Mouse (Mus musculus): ENCODE results near the gene Ppp3ca. TPM values are rescaled to one million over a fixed set of nuclear protein-coding genes. Genes with fewer than 3 reads are reported as not detected.

The Ppp3ca gene
- polyA plus RNA-seq, 1 experiment from 2014 or later, result 153 TPM

GRCm38 (mm10) chr3:136830687-136831220 lies 160.8 kb downstream of the Ppp3ca start:
- Histone ChIP-seq H3K36me3 (no peaks in the 10 kb centered on the region), H3K9ac (replicated peaks) (no peak overlapping the region), H3K4me3 (no peak overlapping the region), H3K27ac (replicated peaks) (no peak overlapping the region), H3K4me1 (peaks cover 52% of the 10 kb centered on the region), H3K9me3 (no peaks in the 10 kb centered on the region), H3K27me3 (no peaks in the 10 kb centered on the region), H3K4me2 (replicated peaks) (no peak overlapping the region)
- 69% methylated on average over 12 of the region's 12 CpGs for WGBS
- ATAC-seq (replicated peaks), result no peak

DNA sequence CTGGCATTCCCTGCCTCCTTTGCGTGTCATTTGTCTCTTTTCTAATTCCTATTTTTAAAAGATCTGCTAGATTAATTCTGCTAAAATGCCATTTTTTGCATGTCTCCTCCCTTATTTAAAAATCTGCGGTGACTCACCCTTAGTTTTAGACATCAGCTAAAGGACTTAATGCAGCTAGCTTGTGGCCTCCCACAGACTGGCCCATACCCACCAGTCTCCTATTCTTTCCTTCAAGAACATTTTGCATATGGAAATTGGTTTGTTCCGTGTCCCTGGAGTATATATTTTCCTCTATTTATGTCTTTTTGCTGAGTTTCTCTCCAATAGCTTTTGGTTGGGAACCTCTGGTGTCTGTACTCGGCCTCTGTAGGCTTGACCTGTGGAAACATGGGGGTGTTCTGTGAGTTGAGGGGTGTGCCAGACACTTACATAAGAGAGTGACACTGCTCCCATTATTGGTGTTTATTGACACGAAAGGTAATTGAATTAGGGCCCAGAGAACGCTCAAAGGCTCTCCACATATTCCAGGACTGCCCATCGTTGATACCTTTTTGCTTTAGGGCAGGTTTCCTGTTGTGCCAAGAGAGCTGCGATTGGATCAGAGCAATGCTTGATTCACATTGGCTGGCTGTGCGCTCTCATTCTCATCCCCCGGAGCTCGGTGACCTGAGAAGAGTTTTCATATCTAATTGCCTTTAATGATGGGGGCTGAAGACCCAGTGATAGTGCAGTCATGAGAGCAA lies 163.2 kb downstream of the Ppp3ca start:
- Histone ChIP-seq H3K9me3 (no peaks in the 10 kb centered on the region), H3K27me3 (no peaks in the 10 kb centered on the region), H3K9ac (replicated peaks) (no peak overlapping the region), H3K4me3 (no peak overlapping the region), H3K4me2 (replicated peaks) (peak overlapping the region; percentile 15), H3K4me1 (peaks cover 54% of the 10 kb centered on the region), H3K36me3 (no peaks in the 10 kb centered on the region), H3K27ac (replicated peaks) (no peak overlapping the region)
- ATAC-seq (replicated peaks), result 0 out of 2 replicates have a peak, but pooled peaks have one; percentile 6
- WGBS, result 24% methylated on average over 11 of the region's 11 CpGs

- H3K27ac ChIP-seq (replicated peaks), result no peak overlapping the region
- no peak overlapping the region for H3K4me3 ChIP-seq
- no peaks in the 10 kb centered on the region for H3K36me3 ChIP-seq
- WGBS, result 12% methylated on average over 5 of the region's 5 CpGs
- no peaks in the 10 kb centered on the region for H3K9me3 ChIP-seq
- H3K4me1 ChIP-seq, result peaks cover 50% of the 10 kb centered on the region
- peak overlapping the region; percentile 15 for H3K4me2 ChIP-seq (replicated peaks)
- H3K27me3 ChIP-seq, result no peaks in the 10 kb centered on the region
- ATAC-seq (replicated peaks), result no peak
- no peak overlapping the region for H3K9ac ChIP-seq (replicated peaks)
These were observed 164.0 kb downstream of the Ppp3ca start for GRCm38 (mm10) chr3:136833893-136834292.

DNA sequence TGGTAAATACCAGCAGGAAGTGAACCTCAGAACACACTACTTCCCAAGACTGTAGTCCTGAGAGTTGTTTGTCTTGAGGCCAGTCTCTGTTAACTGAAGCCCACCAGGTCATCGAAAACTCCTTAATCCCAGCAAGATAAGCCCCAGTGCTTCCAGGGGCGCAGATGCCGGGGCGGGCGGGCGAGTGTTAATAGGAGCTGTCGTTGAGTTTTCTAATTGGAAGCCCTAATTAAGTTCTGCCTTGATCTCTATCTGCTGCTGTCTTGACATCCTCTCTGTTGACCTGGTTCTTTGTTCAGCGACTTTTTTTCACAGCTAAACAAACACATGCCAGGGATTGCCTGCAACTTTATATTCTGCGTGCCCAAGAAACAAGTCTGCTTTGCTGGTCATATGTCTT lies 165.9 kb downstream of the Ppp3ca start:
- Histone ChIP-seq H3K27ac (replicated peaks) (no peak overlapping the region), H3K27me3 (no peaks in the 10 kb centered on the region), H3K4me3 (no peak overlapping the region), H3K9me3 (no peaks in the 10 kb centered on the region), H3K9ac (replicated peaks) (no peak overlapping the region), H3K36me3 (no peaks in the 10 kb centered on the region), H3K4me2 (replicated peaks) (no peak overlapping the region), H3K4me1 (peaks cover 47% of the 10 kb centered on the region)
- ATAC-seq (replicated peaks), result 0 out of 2 replicates have a peak, but pooled peaks have one; percentile 44
- 5% methylated on average over 9 of the region's 9 CpGs for WGBS

DNA sequence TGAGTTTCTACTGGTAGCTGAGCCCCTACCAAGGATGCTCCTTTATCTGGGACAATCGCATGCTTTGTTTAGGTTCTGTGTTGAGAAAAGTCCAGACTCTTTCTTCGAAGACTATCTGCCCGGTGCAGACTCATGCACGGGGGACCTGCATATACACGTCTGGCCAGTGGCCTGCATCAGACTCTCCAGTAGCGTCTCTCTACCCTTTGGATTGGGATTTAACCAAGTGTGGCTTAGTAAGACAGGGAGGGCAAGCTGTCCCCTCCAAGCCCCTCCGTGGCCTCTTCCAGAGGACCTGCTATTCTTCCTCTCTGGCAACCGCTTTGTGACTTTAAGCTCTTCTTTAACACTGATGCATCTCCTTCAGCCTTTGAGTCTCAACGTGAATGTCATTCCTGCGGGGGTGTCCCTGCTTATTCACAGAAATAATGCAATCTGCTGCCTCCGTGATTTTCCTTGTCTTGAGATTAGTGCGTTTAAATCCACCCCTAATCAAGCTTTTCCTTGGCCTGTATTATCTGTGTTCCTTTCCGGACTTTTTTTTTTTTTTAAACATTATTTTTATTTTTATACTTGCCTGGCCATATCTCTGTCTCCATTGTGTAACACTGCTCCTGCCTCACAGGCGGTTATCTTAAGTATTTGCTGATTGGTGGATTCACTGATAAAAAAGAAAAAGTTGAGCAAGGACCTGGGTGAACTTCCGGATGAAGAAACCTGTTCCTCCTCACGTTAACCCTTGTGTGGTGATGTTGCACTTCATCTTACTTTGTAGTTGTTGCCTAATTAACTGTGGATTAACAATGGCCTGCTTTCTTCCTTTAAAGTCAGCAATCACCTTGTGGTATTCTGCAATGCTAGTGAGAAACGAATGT lies 166.6 kb downstream of the Ppp3ca start:
- Histone ChIP-seq H3K36me3 (no peaks in the 10 kb centered on the region), H3K4me2 (replicated peaks) (no peak overlapping the region), H3K27ac (replicated peaks) (no peak overlapping the region), H3K4me1 (peaks cover 41% of the 10 kb centered on the region), H3K9me3 (no peaks in the 10 kb centered on the region), H3K9ac (replicated peaks) (no peak overlapping the region), H3K27me3 (no peaks in the 10 kb centered on the region), H3K4me3 (no peak overlapping the region)
- 17% methylated on average over 17 of the region's 17 CpGs for WGBS
- 0 out of 2 replicates have a peak, but pooled peaks have one; percentile 20 for ATAC-seq (replicated peaks)

DNA sequence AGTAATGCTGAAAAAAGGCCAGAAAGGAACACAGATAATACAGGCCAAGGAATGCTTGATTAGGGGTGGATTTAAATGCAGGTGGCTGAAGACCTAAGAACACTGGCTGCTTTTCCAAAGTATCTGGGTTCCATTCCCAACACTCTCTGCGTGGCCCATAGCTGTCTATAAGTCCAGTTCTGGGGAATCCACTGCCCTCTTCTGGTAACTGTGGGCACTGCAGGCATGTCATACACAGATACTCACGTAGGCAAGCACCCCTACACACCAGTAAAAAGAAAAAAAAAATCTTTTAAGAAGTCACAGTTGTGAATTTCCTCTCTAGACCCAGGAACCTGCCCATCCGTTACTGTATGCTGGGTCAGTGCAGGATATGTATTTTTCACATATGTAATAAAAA lies 167.7 kb downstream of the Ppp3ca start:
- no peaks in the 10 kb centered on the region for H3K27me3 ChIP-seq
- no peak overlapping the region for H3K27ac ChIP-seq (replicated peaks)
- no peak overlapping the region for H3K9ac ChIP-seq (replicated peaks)
- no peak overlapping the region for H3K4me2 ChIP-seq (replicated peaks)
- no peak for ATAC-seq (replicated peaks)
- no peaks in the 10 kb centered on the region for H3K9me3 ChIP-seq
- peaks cover 37% of the 10 kb centered on the region for H3K4me1 ChIP-seq
- H3K4me3 ChIP-seq, result no peak overlapping the region
- H3K36me3 ChIP-seq, result no peaks in the 10 kb centered on the region
- 92% methylated on average over 3 of the region's 3 CpGs for WGBS

- H3K9ac ChIP-seq (replicated peaks), result no peak overlapping the region
- no peaks in the 10 kb centered on the region for H3K36me3 ChIP-seq
- H3K9me3 ChIP-seq, result no peaks in the 10 kb centered on the region
- peaks cover 16% of the 10 kb centered on the region for H3K4me1 ChIP-seq
- H3K27ac ChIP-seq (replicated peaks), result no peak overlapping the region
- H3K4me2 ChIP-seq (replicated peaks), result no peak overlapping the region
- H3K4me3 ChIP-seq, result no peak overlapping the region
- WGBS, result 50% methylated on average over 3 of the region's 3 CpGs
- no peaks in the 10 kb centered on the region for H3K27me3 ChIP-seq
- no peak for ATAC-seq (replicated peaks)
These were observed 171.4 kb downstream of the Ppp3ca start for GRCm38 (mm10) chr3:136841282-136841681.

GRCm38 (mm10) chr3:136842384-136842783 lies 172.5 kb downstream of the Ppp3ca start:
- WGBS, result 59% methylated on average over 1 of the region's 1 CpGs
- H3K4me1 ChIP-seq, result peaks cover 13% of the 10 kb centered on the region
- H3K4me3 ChIP-seq, result no peak overlapping the region
- H3K27ac ChIP-seq (replicated peaks), result no peak overlapping the region
- H3K27me3 ChIP-seq, result no peaks in the 10 kb centered on the region
- no peak overlapping the region for H3K4me2 ChIP-seq (replicated peaks)
- no peaks in the 10 kb centered on the region for H3K9me3 ChIP-seq
- H3K9ac ChIP-seq (replicated peaks), result no peak overlapping the region
- peak; percentile 64 for ATAC-seq (replicated peaks)
- H3K36me3 ChIP-seq, result no peaks in the 10 kb centered on the region

DNA sequence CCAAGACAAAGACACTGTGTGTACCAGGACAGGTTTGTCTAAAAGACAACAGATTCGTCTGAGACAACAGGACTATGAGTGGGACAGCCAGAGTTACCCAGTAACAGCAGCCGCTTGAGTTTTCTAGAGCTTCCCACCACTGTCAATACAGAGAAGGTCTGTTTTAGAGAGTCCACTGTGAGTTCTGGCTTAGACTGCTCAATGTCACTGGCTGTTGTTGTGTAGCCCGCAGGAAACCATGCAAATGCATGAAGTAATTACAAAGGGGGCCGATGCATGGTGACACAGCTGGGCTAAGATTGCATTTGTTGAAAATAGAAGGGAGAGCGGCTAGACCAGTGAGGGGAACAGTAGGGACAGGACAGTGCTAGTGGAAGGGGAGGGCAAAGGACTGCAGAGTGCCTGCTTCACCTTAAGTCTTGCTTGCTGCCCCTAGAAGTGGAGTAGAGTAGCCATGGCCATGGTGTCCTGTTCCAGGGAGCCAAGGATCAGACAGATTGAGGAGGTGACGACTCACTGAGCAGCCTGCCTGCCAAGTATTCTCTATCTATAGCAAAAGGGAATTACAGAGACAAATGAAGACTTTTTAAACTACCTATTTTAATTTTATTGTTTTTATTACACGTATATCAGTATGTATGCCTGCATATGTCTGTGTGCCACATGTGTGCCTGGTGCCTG lies 174.0 kb downstream of the Ppp3ca start:
- ATAC-seq (replicated peaks), result peak; percentile 47; the same call in 1 of the 2 replicates
- H3K27ac ChIP-seq (replicated peaks), result no peak overlapping the region
- WGBS, result 44% methylated on average over 7 of the region's 7 CpGs

GRCm38 (mm10) chr3:136849035-136849434 lies 179.1 kb downstream of the Ppp3ca start:
- Histone ChIP-seq H3K36me3 (no peaks in the 10 kb centered on the region), H3K27ac (replicated peaks) (no peak overlapping the region), H3K4me2 (replicated peaks) (no peak overlapping the region), H3K27me3 (no peaks in the 10 kb centered on the region), H3K9me3 (no peaks in the 10 kb centered on the region), H3K9ac (replicated peaks) (no peak overlapping the region), H3K4me3 (no peak overlapping the region), H3K4me1 (peaks cover 1% of the 10 kb centered on the region)
- WGBS, result 92% methylated on average over 1 of the region's 1 CpGs
- no peak for ATAC-seq (replicated peaks)

More for the DNA sequence above, 174.0 kb downstream of the Ppp3ca start:
- Histone ChIP-seq H3K4me1 (peaks cover 13% of the 10 kb centered on the region), H3K4me2 (replicated peaks) (no peak overlapping the region), H3K9me3 (no peaks in the 10 kb centered on the region), H3K27me3 (no peaks in the 10 kb centered on the region), H3K9ac (replicated peaks) (no peak overlapping the region), H3K4me3 (no peak overlapping the region), H3K36me3 (no peaks in the 10 kb centered on the region)

DNA sequence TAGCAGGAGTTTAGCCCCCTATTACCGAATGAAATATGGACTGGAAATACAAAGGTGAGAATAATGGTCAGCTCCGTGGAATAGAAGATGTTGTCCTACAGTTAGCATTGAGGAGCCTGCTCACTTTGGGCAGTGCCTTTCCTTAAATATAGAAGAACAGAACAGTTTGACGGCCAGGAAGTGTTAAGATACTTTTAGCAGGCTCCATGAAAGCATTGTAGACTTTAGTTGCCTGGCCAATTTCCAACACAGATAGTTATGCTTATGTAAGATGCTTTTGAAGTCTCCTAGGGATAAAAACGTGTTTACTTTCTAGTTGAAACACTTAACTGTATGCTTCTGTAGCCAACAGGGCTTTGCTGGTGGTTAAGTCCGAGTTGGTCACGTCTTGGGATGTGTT lies 183.0 kb downstream of the Ppp3ca start:
- H3K27ac ChIP-seq (replicated peaks), result no peak overlapping the region
- no peak overlapping the region for H3K4me3 ChIP-seq
- H3K27me3 ChIP-seq, result no peaks in the 10 kb centered on the region
- no peaks in the 10 kb centered on the region for H3K9me3 ChIP-seq
- no peak overlapping the region for H3K4me2 ChIP-seq (replicated peaks)
- 90% methylated on average over 6 of the region's 6 CpGs for WGBS
- no peaks in the 10 kb centered on the region for H3K36me3 ChIP-seq
- H3K4me1 ChIP-seq, result no peaks in the 10 kb centered on the region; the same call in 1 of the 2 replicates
- no peak for ATAC-seq (replicated peaks)
- H3K9ac ChIP-seq (replicated peaks), result no peak overlapping the region
